Mouse (Mus musculus) stomach, postnatal 0 days (tissue): ENCODE measurements around the gene Mfsd5. TPM values are rescaled to one million over a fixed set of nuclear protein-coding genes. Genes with fewer than 3 reads are reported as not detected.
A peak's percentile ranks its signal among the peaks of the same experiment; 100 is the strongest.

Experiments
- ATAC-seq: fragments of 200-750 bp; cut with Nextera tagmentation; 2 replicates; pipeline ENCODE4 v1.8.0; 2017; ENCODE audit not compliant: low FRiP score, low TSS enrichment
- DNase-seq: peaks from one replicate; pipeline ENCODE4 v3.0.0-alpha.2; 2016; ENCODE audit warnings: low spot score
- H3K27ac ChIP-seq: fragments of 300-500 bp; sonication (generic); replicated peaks from 2 replicates; pipeline ENCODE4 v1.5.1; 2014; ENCODE audit warnings: mild to moderate bottlenecking, control low read depth
- H3K27me3 ChIP-seq: fragments of 300-500 bp; sonication (generic); 2 replicates; pipeline ENCODE4 v1.6.1; 2014; ENCODE audit warnings: low read length; ENCODE audit not compliant: control insufficient read depth, insufficient read depth
- H3K36me3 ChIP-seq: fragments of 300-500 bp; sonication (generic); 2 replicates; pipeline ENCODE4 v1.6.1; 2014; ENCODE audit warnings: low read length, mixed read lengths; ENCODE audit not compliant: control insufficient read depth, insufficient read depth
- H3K4me1 ChIP-seq: fragments of 300-500 bp; sonication (generic); replicated peaks from 2 replicates; pipeline ENCODE4 v1.6.1; 2014; ENCODE audit warnings: antibody characterized with exemption; ENCODE audit not compliant: control insufficient read depth, insufficient read depth
- H3K4me2 ChIP-seq: fragments of 300-500 bp; sonication (generic); replicated peaks from 2 replicates; pipeline ENCODE4 v1.6.1; 2014; ENCODE audit warnings: low read depth, mild to moderate bottlenecking, control low read depth, moderate library complexity
- H3K4me3 ChIP-seq: fragments of 300-500 bp; sonication (generic); 2 replicates; pipeline ENCODE4 v1.5.1; 2014; ENCODE audit warnings: low read depth, low read length, control low read depth
- H3K9ac ChIP-seq: fragments of 300-500 bp; sonication (generic); 2 replicates; pipeline ENCODE4 v1.6.1; 2014; ENCODE audit warnings: mild to moderate bottlenecking, low read length, control low read depth, mixed read lengths
- H3K9me3 ChIP-seq: fragments of 300-500 bp; sonication (generic); 2 replicates; pipeline ENCODE4 v1.6.1; 2016; ENCODE audit warnings: low read length; ENCODE audit not compliant: control insufficient read depth
- CTCF ChIP-seq: IDR thresholded peaks from 2 replicates; pipeline ENCODE4 v1.5.1; 2016; ENCODE audit warnings: antibody characterized with exemption, low read depth, mild to moderate bottlenecking, moderate library complexity
- EP300 ChIP-seq: optimal IDR thresholded peaks from 2 replicates; pipeline ENCODE3; 2016; ENCODE audit warnings: antibody characterized with exemption
- WGBS: fragments of 180-500 bp; shearing (Covaris S2); extraction: QIAGEN DNeasy Blood & Tissue Kit; methylation state at CpG from one replicate; pipeline ENCODE4 v1.1.7; 2014; 5-methylcytosine and 5-hydroxymethylcytosine counted together
- polyA plus RNA-seq: library from polyadenylated mRNA; unstranded; fragments of >200 nt; fragmentation: Nextera tagmentation; extraction: Ambion mirVana; gene quantifications from 2 replicates; pipeline ENCODE4 v1.2.1, GENCODE M21; 2015

Gene Mfsd5
- 81.6 and 83.6 TPM in 2 replicates for polyA plus RNA-seq

DNA sequence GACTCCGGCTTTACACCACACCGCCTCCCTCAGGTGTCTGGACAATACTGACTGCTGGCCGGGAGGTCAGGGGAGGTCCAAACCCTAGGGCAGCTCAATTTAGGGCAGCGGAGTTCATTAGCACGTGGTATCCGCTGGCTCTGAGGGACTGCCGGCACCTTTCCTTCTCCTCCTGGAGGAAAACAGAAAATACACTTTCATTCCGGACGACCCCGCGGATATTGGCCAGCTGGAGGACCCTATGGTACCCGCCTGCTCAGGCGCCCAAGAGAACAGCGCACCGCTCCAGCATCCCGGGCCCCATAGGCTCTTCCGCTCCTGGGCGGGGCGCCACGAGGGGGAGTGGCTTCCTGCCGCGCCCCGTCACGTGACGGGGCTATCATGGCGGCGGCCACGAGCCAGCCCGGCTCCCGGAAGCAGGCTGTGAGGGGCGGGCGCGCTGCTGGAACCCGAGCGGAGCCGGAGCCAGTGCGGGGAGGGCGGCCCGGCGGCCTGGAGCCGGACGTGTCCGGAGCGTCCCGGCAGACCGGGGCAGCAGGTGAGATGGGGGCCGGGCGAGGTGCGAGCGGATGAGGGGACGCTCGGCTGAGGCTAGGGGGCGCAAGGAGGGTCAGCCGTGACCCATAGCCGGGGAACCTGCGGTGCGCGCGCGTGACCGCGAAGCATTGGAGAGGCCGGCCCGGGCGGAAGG, at the start of gene Mfsd5:
Gene Mfsd5, plus strand, starts transcription at position 363 of the 691 bp plus-strand sequence.
- Histone ChIP-seq H3K4me2 (peak within 1 kb of the TSS; percentile 74), H3K27me3 (no peaks in the 10 kb centered on the region), H3K4me1 (peaks cover 9% of the 10 kb centered on the region; the same call in 1 of the 2 replicates), H3K27ac (peak within 1 kb of the TSS; percentile 94), H3K4me3 (peak within 1 kb of the TSS; percentile 80), H3K9me3 (no peaks in the 10 kb centered on the region), H3K36me3 (peaks cover 7% of the 10 kb centered on the region; the same call in 1 of the 2 replicates), H3K9ac (peak within 1 kb of the TSS; percentile 80)
- peak; percentile 95 for DNase-seq
- under 1% methylated on average over 54 of the region's 65 CpGs for WGBS
- TF ChIP-seq CTCF (peak; percentile 55), EP300 (peak; percentile 67)
- ATAC-seq: peak; percentile 93

DNA sequence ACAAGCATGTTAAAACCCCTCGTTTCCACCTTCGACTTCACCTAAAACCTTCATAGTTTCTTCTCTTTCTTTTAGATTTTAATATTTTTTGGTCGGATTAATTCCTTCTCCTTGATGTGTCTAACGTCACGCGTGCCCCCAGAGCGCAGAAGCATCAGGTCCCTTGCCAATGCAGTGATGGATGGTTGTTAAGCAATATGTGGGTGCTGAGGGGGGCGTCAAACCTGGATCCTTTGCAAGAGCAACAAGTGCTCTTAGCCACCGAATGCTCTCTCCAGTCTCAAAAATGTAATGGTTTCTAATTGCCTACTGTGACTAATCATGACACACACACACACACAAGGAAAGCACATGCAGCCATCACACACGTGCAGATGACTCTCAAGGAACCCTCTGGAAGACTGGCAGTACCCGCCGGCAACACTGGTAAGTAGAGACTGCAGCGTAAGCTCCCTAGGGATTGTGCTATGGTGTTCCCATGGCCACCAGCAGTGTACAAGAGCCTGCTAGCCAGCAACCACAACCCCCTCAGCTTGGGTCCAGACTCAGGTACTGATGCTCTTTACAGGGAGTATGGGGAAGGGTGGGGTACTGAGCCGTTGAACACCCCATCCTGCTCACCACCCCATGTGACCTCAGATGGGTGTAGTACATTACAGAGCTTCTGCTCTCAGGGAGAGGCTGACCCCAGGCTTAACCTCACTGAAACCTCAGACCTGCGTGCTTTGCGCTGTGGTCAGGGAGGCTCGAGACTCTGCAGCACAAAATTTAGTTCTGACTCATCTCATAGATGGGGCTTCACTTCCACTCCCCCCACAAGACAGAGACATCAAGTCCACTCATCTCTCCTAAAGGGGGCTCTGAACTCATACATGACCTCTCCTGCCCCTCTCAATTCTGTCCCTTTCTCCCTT, 48.6 kb upstream of the Mfsd5 start:
- H3K4me3 ChIP-seq: no peak overlapping the region
- no peak for TF ChIP-seq EP300
- no peak for TF ChIP-seq CTCF
- no peak overlapping the region for H3K27ac ChIP-seq
- DNase-seq (no peak), ATAC-seq (no peak)
- H3K36me3 ChIP-seq: no peaks in the 10 kb centered on the region; the same call in 1 of the 2 replicates
- no peaks in the 10 kb centered on the region for H3K4me1 ChIP-seq
- no peak overlapping the region for H3K9ac ChIP-seq
- no peak overlapping the region for H3K4me2 ChIP-seq
- no peaks in the 10 kb centered on the region for H3K27me3 ChIP-seq
- 75% methylated on average over 17 of the region's 17 CpGs for WGBS
- H3K9me3 ChIP-seq: no peaks in the 10 kb centered on the region

DNA sequence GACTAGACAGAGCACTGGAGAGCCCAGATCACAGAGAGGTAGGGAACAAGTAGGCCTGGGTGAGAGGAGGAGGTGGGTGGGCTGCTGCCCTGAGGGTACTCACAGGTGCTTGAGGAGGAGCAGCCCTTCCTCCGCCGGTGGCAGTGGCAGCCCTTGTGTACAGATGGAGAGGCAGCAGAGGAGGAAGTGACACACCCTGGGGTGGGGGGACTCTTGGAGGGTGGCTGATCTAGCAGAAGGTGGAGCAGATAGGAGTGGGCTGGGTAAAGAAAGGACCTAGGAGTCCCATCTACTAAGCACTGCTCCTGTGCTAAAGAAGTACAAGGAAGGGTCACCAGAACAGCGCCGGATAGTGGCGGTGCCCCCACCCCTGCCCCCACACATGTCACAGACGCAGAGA, 47.5 kb upstream of the Mfsd5 start, which contains the start of gene Itgb7:
Gene Itgb7, minus strand, starts transcription at position 197 of the 400 bp plus-strand sequence.
- no peak for ATAC-seq
- H3K27ac ChIP-seq: 0 out of 2 replicates have a peak within 1 kb of the TSS, but pooled peaks have one; percentile 13
- H3K9ac ChIP-seq: no peak within 1 kb of the TSS

DNA sequence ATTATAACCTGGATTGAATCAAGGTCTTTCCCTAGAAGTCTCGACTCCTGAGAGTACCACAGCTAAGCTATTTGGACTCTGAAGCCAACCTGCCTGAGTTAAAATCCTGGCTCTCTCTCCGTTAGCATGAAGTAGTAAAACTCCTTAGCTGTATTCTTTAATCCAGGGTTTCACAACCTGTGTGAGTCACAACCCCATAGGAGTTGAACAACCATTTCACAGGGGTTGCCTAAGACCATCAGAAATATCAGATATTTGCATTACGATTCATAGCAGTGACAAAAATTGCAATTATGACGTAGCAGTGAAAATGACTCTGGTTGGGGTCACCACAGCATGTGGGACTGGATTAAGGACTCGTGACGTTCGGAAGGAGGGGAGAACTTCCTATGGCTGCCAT, 46.5 kb upstream of the Mfsd5 start:
- H3K4me3 ChIP-seq: no peak overlapping the region
- H3K36me3 ChIP-seq: peaks cover 3% of the 10 kb centered on the region; the same call in 1 of the 2 replicates
- H3K27ac ChIP-seq: no peak overlapping the region
- no peaks in the 10 kb centered on the region for H3K9me3 ChIP-seq
- 74% methylated on average over 7 of the region's 7 CpGs for WGBS
- DNase-seq (no peak), ATAC-seq (no peak)
- no peaks in the 10 kb centered on the region for H3K4me1 ChIP-seq
- no peaks in the 10 kb centered on the region for H3K27me3 ChIP-seq
- H3K4me2 ChIP-seq: no peak overlapping the region
- no peak overlapping the region for H3K9ac ChIP-seq
- no peak for TF ChIP-seq EP300

More for the DNA sequence above, 47.5 kb upstream of the Mfsd5 start, which contains the start of gene Itgb7:
- no peaks in the 10 kb centered on the region for H3K27me3 ChIP-seq
- H3K4me1 ChIP-seq: no peaks in the 10 kb centered on the region
- no peak within 1 kb of the TSS for H3K4me3 ChIP-seq
- H3K9me3 ChIP-seq: no peaks in the 10 kb centered on the region
- H3K36me3 ChIP-seq: no peaks in the 10 kb centered on the region; the same call in 1 of the 2 replicates
- H3K4me2 ChIP-seq: no peak within 1 kb of the TSS
- TF ChIP-seq EP300 (no peak), CTCF (no peak)
- 32% methylated on average over 6 of the region's 6 CpGs for WGBS
- peak; percentile 39 for DNase-seq

DNA sequence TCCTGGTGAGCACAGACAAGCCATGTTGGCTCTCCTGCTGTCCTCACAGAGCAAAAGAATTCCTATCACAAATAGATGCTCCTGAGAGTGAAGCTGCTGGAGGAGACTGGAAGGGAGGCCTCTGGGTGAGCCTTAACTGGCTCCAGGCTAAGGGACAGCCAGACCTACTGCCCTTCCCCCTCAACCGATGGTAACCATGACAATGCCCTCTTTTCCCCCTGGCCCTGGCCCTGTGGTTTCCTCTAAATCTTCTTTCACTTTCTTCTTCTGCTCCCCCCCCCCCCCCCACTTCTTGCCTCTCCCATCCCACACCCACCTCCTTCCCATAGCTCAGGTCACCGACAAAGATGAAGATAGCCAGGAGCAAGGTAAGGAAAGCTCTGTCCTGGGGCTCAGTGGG, 45.4 kb upstream of the Mfsd5 start:
- H3K4me1 ChIP-seq: no peaks in the 10 kb centered on the region
- 15% methylated on average over 2 of the region's 2 CpGs for WGBS
- no peak overlapping the region; the same call in 1 of the 2 replicates for H3K9ac ChIP-seq
- ATAC-seq (no peak), DNase-seq (no peak)
- H3K27me3 ChIP-seq: no peaks in the 10 kb centered on the region
- H3K36me3 ChIP-seq: peaks cover 5% of the 10 kb centered on the region; the same call in 1 of the 2 replicates
- no peak overlapping the region for H3K27ac ChIP-seq
- TF ChIP-seq CTCF: no peak
- TF ChIP-seq EP300: no peak
- no peak overlapping the region for H3K4me2 ChIP-seq
- no peaks in the 10 kb centered on the region for H3K9me3 ChIP-seq
- H3K4me3 ChIP-seq: no peak overlapping the region
